Mouse (Mus musculus) heart, embryonic 14.5 days (tissue): ENCODE results near the gene Clmn. TPM values are rescaled to one million over a fixed set of nuclear protein-coding genes. Genes with fewer than 3 reads are reported as not detected.

ENCODE experiments used
- ATAC-seq: fragments of 200-750 bp; cut with Nextera tagmentation; 2 replicates; pipeline ENCODE4 v1.8.0; 2017; ENCODE audit warnings: low read depth, moderate TSS enrichment; ENCODE audit not compliant: insufficient number of reproducible peaks, insufficient read depth, low FRiP score
- H3K27ac ChIP-seq, 2 experiments: fragments of 200-500 bp in 1 of 2; fragments of 300-500 bp in 1 of 2; sonication (generic) in 1 of 2; replicated peaks in 1 of 2; 2 replicates each; pipeline ENCODE4 v1.5.1; 2012 to 2014; ENCODE audit warnings: low read depth in 2 of 2, low read length in 2 of 2, control low read depth in 1 of 2, mild to moderate bottlenecking in 1 of 2, mixed read lengths in 1 of 2; ENCODE audit not compliant: control insufficient read depth in 1 of 2, insufficient read depth in 1 of 2
- H3K27me3 ChIP-seq: fragments of 300-500 bp; sonication (generic); 2 replicates; pipeline ENCODE4 v1.6.1; 2014; ENCODE audit warnings: mild to moderate bottlenecking, low read length, control low read depth; ENCODE audit not compliant: control insufficient read depth, insufficient read depth
- H3K36me3 ChIP-seq: fragments of 300-500 bp; sonication (generic); 2 replicates; pipeline ENCODE4 v1.6.1; 2014; ENCODE audit warnings: mild to moderate bottlenecking, control low read depth, low read length, mixed read lengths; ENCODE audit not compliant: control insufficient read depth, insufficient read depth
- H3K4me1 ChIP-seq, 2 experiments: fragments of 200-500 bp in 1 of 2; fragments of 300-500 bp in 1 of 2; sonication (generic) in 1 of 2; 2 replicates each; pipeline ENCODE4 v1.6.1; 2012 to 2014; ENCODE audit warnings: low read length in 2 of 2, control low read depth in 1 of 2, mixed read lengths in 1 of 2; ENCODE audit not compliant: control insufficient read depth in 2 of 2, insufficient read depth in 2 of 2
- H3K4me2 ChIP-seq: fragments of 300-500 bp; sonication (generic); 2 replicates; pipeline ENCODE4 v1.6.1; 2014; ENCODE audit warnings: mild to moderate bottlenecking, low read length
- H3K4me3 ChIP-seq, 2 experiments: fragments of 200-500 bp in 1 of 2; fragments of 300-500 bp in 1 of 2; sonication (generic) in 1 of 2; 2 replicates each; pipeline ENCODE4 v1.5.1; 2012 to 2014; ENCODE audit warnings: low read length in 2 of 2, mild to moderate bottlenecking in 2 of 2, control low read depth in 1 of 2, low read depth in 1 of 2, moderate library complexity in 1 of 2; ENCODE audit not compliant: control insufficient read depth in 1 of 2, insufficient read depth in 1 of 2
- H3K9ac ChIP-seq: fragments of 300-500 bp; sonication (generic); 2 replicates; pipeline ENCODE4 v1.6.1; 2014; ENCODE audit warnings: mild to moderate bottlenecking, low read length
- H3K9me3 ChIP-seq: fragments of 300-500 bp; sonication (generic); 2 replicates; pipeline ENCODE4 v1.6.1; 2016; ENCODE audit warnings: low read length, control low read depth; ENCODE audit not compliant: control insufficient read depth
- WGBS: fragments of 180-500 bp; shearing (Covaris S2); extraction: QIAGEN DNeasy Blood & Tissue Kit; methylation state at CpG from one replicate; pipeline ENCODE4 v1.1.7; 2014; 5-methylcytosine and 5-hydroxymethylcytosine counted together
- polyA plus RNA-seq: library from polyadenylated mRNA; unstranded; fragments of >200 nt; fragmentation: Nextera tagmentation; extraction: Ambion mirVana; gene quantifications from 2 replicates; pipeline ENCODE4 v1.2.1, GENCODE M21; 2014

Clmn gene
- polyA plus RNA-seq, 1 experiment from 2014 or later: 0.49 TPM

DNA sequence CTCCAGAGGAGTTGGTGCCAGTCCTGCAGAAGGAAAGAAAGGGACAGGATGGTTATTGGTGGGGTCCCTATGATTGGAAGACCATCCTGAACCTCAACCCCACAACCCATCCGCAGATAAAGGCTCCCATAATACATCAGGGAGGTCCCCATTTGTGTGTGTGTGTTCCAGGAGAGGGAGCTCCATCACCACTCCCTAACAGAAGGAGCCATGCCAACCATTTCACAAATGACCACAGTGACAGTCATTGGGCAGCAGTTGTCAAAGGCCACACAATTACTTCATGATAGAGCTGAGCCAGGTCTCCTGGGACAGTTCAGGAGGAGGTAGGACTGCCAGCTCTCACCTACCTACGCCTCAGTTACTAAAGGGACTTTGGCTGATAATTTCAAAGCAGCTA lies 92.9 kb downstream of the Clmn start:
- no peak overlapping the region for H3K4me3 ChIP-seq
- ATAC-seq: no peak
- no peak overlapping the region for H3K27ac ChIP-seq
- H3K9me3 ChIP-seq: no peaks in the 10 kb centered on the region
- 66% methylated on average over 2 of the region's 2 CpGs for WGBS
- H3K4me2 ChIP-seq: no peak overlapping the region
- H3K36me3 ChIP-seq: no peaks in the 10 kb centered on the region
- H3K27me3 ChIP-seq: no peaks in the 10 kb centered on the region
- H3K4me1 ChIP-seq: no peaks in the 10 kb centered on the region
- no peak overlapping the region for H3K9ac ChIP-seq

DNA sequence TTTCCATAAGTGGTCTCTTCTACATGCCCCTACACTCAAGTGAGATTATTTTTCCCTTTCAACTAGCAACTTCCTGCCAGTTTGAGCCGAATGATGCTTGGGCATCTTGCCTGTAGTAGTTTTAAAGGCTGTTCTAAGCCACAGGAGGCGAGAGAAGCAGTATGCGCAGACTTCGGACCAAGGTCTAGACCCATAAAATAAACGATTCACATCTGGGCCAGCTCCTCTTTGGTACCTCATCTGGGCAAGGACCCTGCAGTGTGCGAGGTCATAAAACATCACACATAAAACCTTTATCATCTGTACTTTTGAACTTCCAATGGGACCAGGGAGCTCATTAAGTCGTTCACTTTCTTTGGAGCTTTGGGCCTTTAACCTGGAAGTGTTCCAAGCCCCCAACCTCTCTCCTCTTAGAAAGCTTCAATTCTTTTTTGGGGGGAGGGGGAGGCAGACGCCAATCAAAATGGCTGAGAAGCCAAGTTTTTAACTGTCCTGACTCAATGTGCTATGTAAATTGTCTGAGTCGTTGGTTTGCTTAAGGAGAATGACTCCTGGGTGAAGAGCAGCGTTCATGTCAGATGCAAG lies 95.6 kb downstream of the Clmn start:
- H3K9me3 ChIP-seq: no peaks in the 10 kb centered on the region
- no peaks in the 10 kb centered on the region for H3K36me3 ChIP-seq
- 75% methylated on average over 10 of the region's 10 CpGs for WGBS
- no peaks in the 10 kb centered on the region for H3K27me3 ChIP-seq
- no peak overlapping the region for H3K9ac ChIP-seq
- no peaks in the 10 kb centered on the region; a peak in 1 of 4 replicates for H3K4me1 ChIP-seq
- no peak overlapping the region for H3K4me3 ChIP-seq
- no peak overlapping the region for H3K27ac ChIP-seq
- no peak for ATAC-seq
- H3K4me2 ChIP-seq: no peak overlapping the region

DNA sequence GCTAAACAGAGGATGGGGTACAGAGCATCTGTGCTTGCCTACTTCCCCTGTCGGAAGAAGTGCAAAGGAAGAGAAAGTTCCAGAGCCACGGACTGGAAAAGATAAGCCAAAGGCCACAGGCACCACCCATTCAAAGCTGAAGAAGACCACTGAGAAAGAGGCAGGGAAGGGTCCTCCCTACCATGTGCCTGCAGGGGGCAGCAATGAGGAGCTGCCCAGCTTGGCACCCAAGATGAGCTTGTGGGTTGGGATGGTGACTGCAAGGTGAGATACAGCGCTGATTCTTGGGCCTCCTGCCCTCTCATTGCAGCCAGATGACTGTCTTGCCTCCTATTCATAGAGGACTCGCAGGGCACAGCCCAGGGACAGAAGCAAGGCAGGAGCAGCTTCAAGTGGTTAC lies 97.7 kb downstream of the Clmn start:
- no peak for ATAC-seq
- H3K9ac ChIP-seq: no peak overlapping the region
- H3K27ac ChIP-seq: no peak overlapping the region
- no peaks in the 10 kb centered on the region; a peak in 1 of 4 replicates for H3K4me1 ChIP-seq
- no peak overlapping the region for H3K4me2 ChIP-seq
- H3K36me3 ChIP-seq: no peaks in the 10 kb centered on the region
- 63% methylated on average over 4 of the region's 4 CpGs for WGBS
- H3K9me3 ChIP-seq: no peaks in the 10 kb centered on the region
- H3K4me3 ChIP-seq: no peak overlapping the region
- no peaks in the 10 kb centered on the region for H3K27me3 ChIP-seq

DNA sequence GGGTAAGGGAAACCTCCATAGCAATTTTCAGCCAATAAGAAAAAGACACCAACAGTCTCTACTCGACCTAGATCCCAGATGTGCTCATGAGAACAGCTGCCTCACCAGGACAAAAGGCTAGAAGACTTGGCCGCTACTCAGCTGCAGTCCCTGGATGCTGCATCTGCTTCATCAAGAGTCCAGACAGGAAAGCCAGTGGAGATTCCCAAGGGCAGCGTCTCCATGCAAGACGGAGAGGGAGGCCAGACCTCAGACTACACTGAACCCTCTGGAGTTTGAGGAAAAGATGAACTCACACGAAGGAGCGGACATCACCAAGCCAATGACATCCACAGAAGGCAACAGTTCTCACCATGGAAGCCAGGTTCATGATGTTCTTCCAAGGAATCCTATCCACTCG lies 99.1 kb downstream of the Clmn start:
- no peaks in the 10 kb centered on the region; a peak in 1 of 4 replicates for H3K4me1 ChIP-seq
- WGBS: 74% methylated on average over 7 of the region's 7 CpGs
- ATAC-seq: no peak
- H3K9ac ChIP-seq: no peak overlapping the region
- H3K4me3 ChIP-seq: no peak overlapping the region
- H3K4me2 ChIP-seq: no peak overlapping the region
- H3K27me3 ChIP-seq: no peaks in the 10 kb centered on the region
- H3K27ac ChIP-seq: no peak overlapping the region
- H3K9me3 ChIP-seq: no peaks in the 10 kb centered on the region
- H3K36me3 ChIP-seq: no peaks in the 10 kb centered on the region

DNA sequence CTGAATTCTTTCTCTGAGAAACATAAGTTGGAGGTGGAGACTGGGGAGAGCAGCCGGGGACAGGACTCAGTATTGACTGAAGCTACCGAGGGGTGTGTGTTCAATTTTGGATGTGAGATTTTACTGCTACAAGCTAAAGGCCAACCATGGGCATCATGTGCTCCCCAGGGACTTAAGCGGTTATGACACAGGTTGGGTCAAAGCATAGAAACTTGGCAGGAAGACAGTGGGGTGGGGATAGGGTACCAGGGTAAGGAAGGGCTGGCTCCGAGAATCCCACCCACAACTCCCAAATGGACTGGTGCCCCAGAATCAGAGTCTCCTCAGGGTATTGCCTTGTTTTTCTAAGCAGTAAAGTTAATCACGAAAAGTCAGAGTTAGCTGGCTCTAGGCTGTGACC lies 99.8 kb downstream of the Clmn start:
- no peak overlapping the region for H3K4me2 ChIP-seq
- H3K4me1 ChIP-seq: no peaks in the 10 kb centered on the region; a peak in 1 of 4 replicates
- no peaks in the 10 kb centered on the region for H3K36me3 ChIP-seq
- no peak overlapping the region for H3K9ac ChIP-seq
- H3K4me3 ChIP-seq: no peak overlapping the region
- no peaks in the 10 kb centered on the region for H3K27me3 ChIP-seq
- H3K9me3 ChIP-seq: no peaks in the 10 kb centered on the region
- H3K27ac ChIP-seq: no peak overlapping the region
- ATAC-seq: no peak
- 59% methylated on average over 5 of the region's 5 CpGs for WGBS

DNA sequence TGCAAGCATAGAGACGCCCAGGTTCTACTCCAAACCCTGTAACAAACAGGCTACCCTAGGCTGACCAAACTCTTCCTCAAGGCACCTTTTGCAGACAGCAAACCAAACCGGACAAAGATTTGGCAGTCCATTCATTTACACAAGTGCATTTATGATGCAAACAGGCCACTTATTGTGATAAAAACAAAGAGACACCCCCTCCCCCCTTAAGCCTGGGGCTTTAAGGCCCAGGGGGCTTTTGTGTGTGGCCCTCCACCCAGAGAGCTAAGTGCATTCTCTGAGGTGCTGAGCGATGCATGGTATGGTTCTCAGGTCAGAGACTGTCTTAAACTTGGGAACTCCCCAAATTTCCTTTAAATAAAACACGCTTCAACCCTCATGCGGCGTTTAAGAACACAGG lies 101.0 kb downstream of the Clmn start:
- no peak overlapping the region for H3K27ac ChIP-seq
- WGBS: 79% methylated on average over 6 of the region's 6 CpGs
- H3K9me3 ChIP-seq: no peaks in the 10 kb centered on the region
- H3K4me3 ChIP-seq: no peak overlapping the region
- no peaks in the 10 kb centered on the region for H3K36me3 ChIP-seq
- no peak overlapping the region for H3K4me2 ChIP-seq
- no peak overlapping the region for H3K9ac ChIP-seq
- no peaks in the 10 kb centered on the region for H3K27me3 ChIP-seq
- H3K4me1 ChIP-seq: no peaks in the 10 kb centered on the region; a peak in 1 of 4 replicates
- no peak for ATAC-seq

DNA sequence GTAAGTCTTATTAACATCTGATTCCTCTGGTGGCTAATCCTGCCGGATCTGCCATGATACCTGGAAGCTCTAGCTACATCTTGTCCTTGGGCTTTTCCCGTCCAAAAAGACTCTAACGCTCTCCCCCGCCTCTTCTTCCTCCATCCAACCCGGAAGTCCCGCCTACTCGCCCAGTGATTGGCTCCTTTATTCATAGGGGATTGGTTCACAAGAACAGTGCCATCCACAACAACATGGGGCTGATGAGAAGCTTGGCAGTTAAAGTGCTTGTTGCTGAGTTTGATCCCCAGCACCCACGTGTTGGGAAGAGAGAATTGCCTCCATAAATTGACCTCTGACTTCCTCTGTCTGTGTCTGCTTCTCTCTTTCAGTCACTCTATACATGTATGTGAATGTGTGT lies 103.5 kb downstream of the Clmn start:
- Histone ChIP-seq H3K4me1 (no peaks in the 10 kb centered on the region; a peak in 1 of 4 replicates), H3K36me3 (no peaks in the 10 kb centered on the region), H3K9me3 (no peaks in the 10 kb centered on the region), H3K4me3 (no peak overlapping the region), H3K27me3 (no peaks in the 10 kb centered on the region), H3K27ac (no peak overlapping the region), H3K4me2 (no peak overlapping the region), H3K9ac (no peak overlapping the region)
- ATAC-seq: no peak
- 81% methylated on average over 8 of the region's 8 CpGs for WGBS

DNA sequence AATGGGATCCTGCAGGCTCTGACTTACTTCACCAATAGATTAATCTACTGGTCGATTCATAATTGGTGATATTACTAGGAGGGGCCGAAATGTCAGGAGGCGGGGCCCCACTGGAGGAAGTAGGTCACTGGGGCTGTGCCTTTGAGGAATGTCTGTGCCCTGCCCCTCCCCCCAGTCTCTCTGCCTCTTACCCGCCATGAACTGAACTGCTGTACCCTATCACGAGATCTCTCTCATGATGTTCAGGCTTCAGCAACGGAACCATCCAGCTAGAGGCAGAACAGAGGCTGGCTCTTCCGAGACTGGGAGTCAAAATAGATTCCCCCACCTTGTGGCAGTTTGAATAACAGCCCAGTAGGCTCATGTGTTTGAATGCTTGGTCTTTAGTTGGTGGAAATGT lies 106.8 kb downstream of the Clmn start:
- Histone ChIP-seq H3K4me3 (no peak overlapping the region), H3K4me2 (no peak overlapping the region), H3K4me1 (no peaks in the 10 kb centered on the region), H3K27me3 (no peaks in the 10 kb centered on the region), H3K36me3 (no peaks in the 10 kb centered on the region), H3K9ac (no peak overlapping the region), H3K27ac (no peak overlapping the region), H3K9me3 (no peaks in the 10 kb centered on the region)
- no peak for ATAC-seq
- 84% methylated on average over 7 of the region's 7 CpGs for WGBS
